Mouse (Mus musculus): ENCODE measurements around the gene Zfp568. TPM values are rescaled to one million over a fixed set of nuclear protein-coding genes. Genes with fewer than 3 reads are reported as not detected.

The Zfp568 gene
- total and polyA plus RNA-seq, 3 experiments: 10.6 to 12.6 (median 11.5) TPM

DNA sequence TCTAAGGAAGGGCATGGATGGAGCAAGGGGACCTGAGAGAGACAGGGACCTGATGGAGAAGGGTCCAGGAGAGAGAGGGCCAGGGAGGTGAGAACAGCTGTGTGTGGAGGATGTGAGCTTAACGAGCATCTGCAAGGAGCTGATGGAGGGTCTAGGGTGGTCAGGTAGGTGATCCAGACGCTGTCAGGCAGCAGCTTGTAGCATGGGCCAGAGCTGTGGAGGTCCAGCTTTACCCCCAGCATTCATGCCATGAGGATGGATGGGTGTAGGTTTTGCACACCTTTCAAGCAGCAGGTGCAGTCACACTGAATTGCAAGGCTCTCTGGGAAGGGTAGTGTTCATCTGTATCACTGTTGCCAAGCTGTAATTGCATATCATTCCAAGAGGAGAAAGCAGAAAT lies 35.8 kb downstream of the Zfp568 start:
- Histone ChIP-seq H3K27ac (ENCODE audit: insufficient read depth, low read depth) (no peak overlapping the region), H3K27me3 (replicated peaks) (no peaks in the 10 kb centered on the region), H3K9me3 (replicated peaks; ENCODE audit: low read length) (no peaks in the 10 kb centered on the region), H3K4me1 (ENCODE audit: control insufficient read depth in 1 of 2, insufficient read depth in 2 of 2) (no peaks in the 10 kb centered on the region), H3K4me3 (replicated peaks in 1 of 3; ENCODE audit: low read depth in 2 of 3, low read length in 2 of 3, poor library complexity in 1 of 3) (no peak overlapping the region), H3K36me3 (replicated peaks in 1 of 2; ENCODE audit: control insufficient read depth in 1 of 2, insufficient read depth in 1 of 2, low read length in 1 of 2) (peaks cover 68 to 91% of the 10 kb centered on the region in 2 experiments), H3K9ac (ENCODE audit: insufficient read depth, low read depth) (no peak overlapping the region), H3K4me2 (ENCODE audit: insufficient read depth, low read depth, poor library complexity, severe bottlenecking) (no peak overlapping the region), H3K79me2 (replicated peaks; ENCODE audit: control insufficient read depth, extremely low read depth, insufficient read depth, poor library complexity, severe bottlenecking) (no peaks in the 10 kb centered on the region; the same call in 1 of the 2 replicates)
- dilution Hi-C loops (cut with MboI; ENCODE audit: extremely low pct_ligation_motif_present, extremely low pct_unique_long_range_greater_than_20kb, low sequenced_read_pairs) (no loop called here), in situ Hi-C loops (cut with MboI; ENCODE audit: low pct_ligation_motif_present, low pct_unique_long_range_greater_than_20kb, low sequenced_read_pairs) (no loop called here)
- no peak for DNase-seq (ENCODE audit: extremely low read depth)
- TF ChIP-seq BHLHE40 (IDR thresholded peaks at IDR 0.05; ENCODE audit: low read depth, low read length) (no peak), JUND (conservative IDR thresholded peaks at IDR 0.05; ENCODE audit: low read depth, low read length) (no peak)

DNA sequence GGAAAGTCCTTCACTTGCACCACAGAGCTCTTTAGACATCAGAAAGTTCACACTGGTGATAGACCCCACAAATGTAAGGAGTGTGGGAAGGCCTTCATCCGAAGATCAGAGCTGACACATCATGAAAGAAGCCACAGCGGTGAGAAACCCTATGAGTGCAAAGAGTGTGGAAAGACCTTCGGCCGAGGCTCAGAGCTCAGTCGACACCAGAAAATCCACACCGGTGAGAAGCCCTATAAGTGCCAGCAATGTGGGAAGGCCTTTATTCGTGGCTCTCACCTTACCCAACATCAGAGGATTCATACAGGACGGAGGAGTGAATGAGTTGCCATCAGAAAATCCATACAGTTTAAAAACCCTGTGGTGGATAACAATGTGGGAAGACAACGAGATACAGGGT lies 39.6 kb downstream of the Zfp568 start:
- TF ChIP-seq USF1 (IDR thresholded peaks at IDR 0.05; ENCODE audit: low read depth, low read length): no peak
- no peak for TF ChIP-seq MAZ (IDR thresholded peaks at IDR 0.05; ENCODE audit: low read depth, low read length)
- TF ChIP-seq POLR2A (IDR thresholded peaks at IDR 0.05; ENCODE audit: low read depth, low read length): no peak
- TF ChIP-seq ZNF384 (IDR thresholded peaks at IDR 0.05; ENCODE audit: low read depth, low read length): no peak
- no peak for TF ChIP-seq JUND (conservative IDR thresholded peaks at IDR 0.05; ENCODE audit: low read depth, low read length)
- no peak for TF ChIP-seq MAFK (IDR thresholded peaks at IDR 0.05; ENCODE audit: insufficient replicate concordance, low read length)
- TF ChIP-seq RAD21 (IDR thresholded peaks at IDR 0.05; ENCODE audit: low read depth, low read length): no peak
- TF ChIP-seq EP300 (IDR thresholded peaks at IDR 0.05; ENCODE audit: low read length): no peak
- no peak for TF ChIP-seq CHD2 (IDR thresholded peaks at IDR 0.05; ENCODE audit: low read length)
- no peak for TF ChIP-seq RCOR1 (conservative IDR thresholded peaks at IDR 0.05; ENCODE audit: low read depth, low read length)
- no peak for TF ChIP-seq SMC3 (IDR thresholded peaks at IDR 0.05; ENCODE audit: low read depth, low read length)
- no peak for TF ChIP-seq CHD1 (IDR thresholded peaks at IDR 0.05; ENCODE audit: low read depth, low read length)
- TF ChIP-seq KAT2A (IDR thresholded peaks at IDR 0.05; ENCODE audit: insufficient replicate concordance, low read length): no peak
- no peak for TF ChIP-seq JUN (IDR thresholded peaks at IDR 0.05; ENCODE audit: insufficient read depth, low read depth, low read length)
- TF ChIP-seq SIN3A (IDR thresholded peaks at IDR 0.05; ENCODE audit: low read length): no peak
- no peak for TF ChIP-seq ZMIZ1 (IDR thresholded peaks at IDR 0.05; ENCODE audit: low read depth, low read length)
- no peak for TF ChIP-seq POLR2AphosphoS2 (IDR thresholded peaks at IDR 0.05; ENCODE audit: low read depth, low read length)
- TF ChIP-seq E2F4 (IDR thresholded peaks at IDR 0.05; ENCODE audit: insufficient replicate concordance, low read depth, low read length): no peak
- TF ChIP-seq NELFE (IDR thresholded peaks at IDR 0.05; ENCODE audit: low read depth, low read length): no peak
- no peak for TF ChIP-seq MXI1 (IDR thresholded peaks at IDR 0.05; ENCODE audit: low read depth, low read length)
- DNase-seq (ENCODE audit: extremely low read depth): no peak
- Histone ChIP-seq H3K27me3 (replicated peaks) (no peaks in the 10 kb centered on the region), H3K4me1 (ENCODE audit: control insufficient read depth in 1 of 2, insufficient read depth in 2 of 2) (no peaks in the 10 kb centered on the region), H3K4me3 (replicated peaks in 1 of 3; ENCODE audit: low read depth in 2 of 3, low read length in 2 of 3, poor library complexity in 1 of 3) (no peak overlapping the region), H3K9me3 (replicated peaks; ENCODE audit: low read length) (no peaks in the 10 kb centered on the region), H3K4me2 (ENCODE audit: insufficient read depth, low read depth, poor library complexity, severe bottlenecking) (no peak overlapping the region), H3K79me2 (replicated peaks; ENCODE audit: control insufficient read depth, extremely low read depth, insufficient read depth, poor library complexity, severe bottlenecking) (no peaks in the 10 kb centered on the region), H3K27ac (ENCODE audit: insufficient read depth, low read depth) (no peak overlapping the region), H3K36me3 (replicated peaks in 1 of 2; ENCODE audit: control insufficient read depth in 1 of 2, insufficient read depth in 1 of 2, low read length in 1 of 2) (peaks cover 59 to 86% of the 10 kb centered on the region in 2 experiments), H3K9ac (ENCODE audit: insufficient read depth, low read depth) (no peak overlapping the region)
- in situ Hi-C loops (cut with MboI; ENCODE audit: low pct_ligation_motif_present, low pct_unique_long_range_greater_than_20kb, low sequenced_read_pairs): no loop called here
- dilution Hi-C loops (cut with MboI; ENCODE audit: extremely low pct_ligation_motif_present, extremely low pct_unique_long_range_greater_than_20kb, low sequenced_read_pairs): no loop called here

Measured in CH12.LX (cell line).